Mouse (Mus musculus): Measurements from ENCODE around the gene Mgat5.

Mgat5 gene

DNA sequence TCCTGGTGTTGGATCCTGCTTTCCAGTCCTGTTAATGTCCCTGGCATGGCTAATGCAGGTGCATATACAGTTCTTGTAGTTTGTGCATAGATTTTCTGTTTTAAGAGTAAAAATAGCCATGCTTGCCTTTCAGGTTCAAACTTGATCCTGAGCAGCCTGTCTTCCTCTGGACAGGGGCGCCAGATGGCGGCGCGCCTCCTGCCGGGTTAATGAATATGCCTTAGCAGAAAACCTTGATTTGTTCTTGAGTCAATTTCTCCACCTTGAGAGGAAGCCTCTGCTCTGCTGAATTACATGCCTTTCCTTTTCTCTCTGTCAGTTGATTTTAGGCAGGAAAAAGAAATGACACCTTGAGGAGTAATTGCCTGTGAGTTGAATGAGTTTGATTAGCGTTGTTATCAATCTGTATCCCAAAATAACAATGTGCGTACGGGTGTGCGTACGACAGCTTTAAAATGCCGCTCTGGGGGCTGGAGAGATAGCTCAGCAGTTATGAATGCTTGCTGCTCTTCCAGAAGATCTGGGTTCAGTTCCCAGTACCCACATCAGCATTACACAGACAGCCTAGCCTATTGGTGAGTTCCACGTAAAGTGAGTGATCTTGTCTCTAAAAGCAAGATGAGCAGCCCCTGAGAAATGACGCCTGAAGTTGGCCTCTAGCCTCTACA lies 57.5 kb downstream of the Mgat5 start:
- no peak for DNase-seq

DNA sequence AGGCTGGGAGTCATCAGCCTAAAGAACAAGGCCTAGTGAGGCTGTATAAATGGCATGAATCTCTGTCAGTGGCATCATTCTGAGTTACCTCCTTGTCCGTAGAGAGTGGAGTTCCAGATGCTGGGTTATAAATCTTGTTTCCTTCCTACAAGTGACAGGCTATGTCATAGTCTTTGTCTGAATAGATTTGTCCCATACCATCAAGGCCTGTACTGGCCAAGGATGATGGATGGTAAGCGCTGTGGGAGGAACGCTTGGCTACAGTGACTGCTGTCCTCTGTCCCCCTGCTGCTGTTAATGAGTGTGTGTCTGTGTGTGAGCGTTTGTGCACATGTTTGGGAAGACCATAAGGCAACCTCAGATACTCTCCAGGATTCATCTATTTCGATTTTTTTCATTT lies 63.2 kb downstream of the Mgat5 start:
- no peak for DNase-seq

DNA sequence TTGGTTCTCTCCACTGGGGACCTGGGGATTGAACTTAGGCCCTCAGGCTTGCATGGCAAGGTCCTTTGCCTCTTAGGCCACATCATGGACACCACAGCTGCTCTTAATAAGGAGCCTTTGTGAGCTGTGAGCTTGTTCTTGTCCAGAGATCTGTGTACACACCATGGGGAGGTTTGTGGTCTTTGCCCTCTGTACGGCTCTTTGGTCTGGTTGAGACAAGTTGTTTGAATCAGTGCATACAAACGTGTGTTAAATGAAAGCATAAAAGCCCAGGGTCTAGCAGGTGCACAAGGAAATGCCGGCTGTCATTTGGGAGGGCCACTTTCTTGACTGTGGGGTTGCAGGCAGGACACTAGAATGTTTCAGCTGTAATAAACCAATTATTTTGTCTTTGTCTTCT lies 64.5 kb downstream of the Mgat5 start:
- no peak for DNase-seq

DNA sequence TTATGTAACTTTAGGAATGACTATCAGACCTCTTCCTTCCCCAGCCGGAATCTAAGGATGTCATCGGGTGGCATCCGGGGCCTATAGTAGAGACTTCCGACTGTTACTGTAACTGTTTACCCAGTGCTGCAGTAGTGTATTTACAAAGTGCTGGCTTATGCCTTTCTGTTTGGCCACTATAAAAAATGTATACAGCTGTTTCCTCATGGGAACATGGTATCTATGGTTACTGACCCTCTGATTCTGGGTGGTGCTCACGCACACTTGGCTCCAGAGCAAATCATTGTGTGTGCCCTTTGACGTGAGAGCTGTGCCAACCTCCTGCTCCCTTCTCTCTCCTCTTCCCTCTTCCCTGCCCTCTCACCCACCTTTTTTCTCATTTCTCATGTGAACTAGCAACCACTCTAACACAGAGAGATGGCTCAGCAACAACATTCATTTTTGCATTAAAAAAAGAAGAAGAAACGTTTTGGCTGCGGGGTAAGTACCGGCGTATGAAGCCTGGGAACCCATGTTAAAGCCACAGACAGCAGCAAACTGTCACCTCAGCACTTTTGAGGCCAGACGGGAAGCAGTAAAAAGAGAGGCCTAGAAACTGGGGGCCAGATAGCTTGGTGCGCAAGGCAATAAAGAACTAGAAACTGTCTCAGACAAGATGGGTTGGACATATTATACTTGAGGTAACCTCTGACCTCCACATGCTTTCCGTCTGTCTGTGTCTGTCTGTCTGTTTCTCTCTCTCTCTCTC lies 65.6 kb downstream of the Mgat5 start:
- no peak for DNase-seq

DNA sequence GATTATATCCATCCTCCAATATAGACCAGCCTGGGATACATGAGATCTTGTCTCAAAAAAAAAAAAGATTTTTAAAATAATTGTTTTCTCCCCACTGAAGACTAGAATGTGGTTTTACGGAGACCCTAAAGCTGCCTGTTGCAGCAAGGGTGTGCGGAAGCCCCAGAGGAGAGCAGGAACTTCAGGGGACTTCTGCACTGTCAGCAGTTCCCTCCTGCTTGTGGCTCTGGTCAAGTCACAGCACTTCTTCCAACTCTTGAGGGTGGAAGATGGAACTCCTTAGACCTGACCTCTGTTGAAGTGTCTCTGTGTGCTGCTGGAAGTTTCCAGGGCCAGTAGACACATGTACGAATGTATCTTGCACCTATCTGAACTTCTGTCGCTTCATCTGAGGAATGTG lies 66.3 kb downstream of the Mgat5 start:
- no peak for DNase-seq

DNA sequence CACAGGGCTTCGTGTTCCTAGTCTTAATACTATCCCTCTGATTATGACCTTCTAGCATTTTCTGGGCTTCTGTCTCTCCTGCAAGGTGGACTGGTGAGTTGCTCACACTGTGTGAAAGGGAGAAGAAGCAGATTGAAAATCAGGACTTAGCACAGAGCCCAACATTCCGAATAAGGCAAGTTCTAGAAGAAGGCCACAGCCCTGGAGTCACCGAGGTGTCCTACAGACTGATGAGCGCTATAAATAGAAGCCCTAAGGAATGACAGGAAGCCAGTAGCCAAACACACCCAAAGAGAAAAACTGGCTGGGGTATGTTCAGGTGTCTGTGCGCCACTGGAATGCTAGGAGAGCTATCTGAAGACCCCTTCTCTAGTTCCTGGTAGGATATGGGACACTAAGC lies 68.5 kb downstream of the Mgat5 start:
- no peak for DNase-seq

DNA sequence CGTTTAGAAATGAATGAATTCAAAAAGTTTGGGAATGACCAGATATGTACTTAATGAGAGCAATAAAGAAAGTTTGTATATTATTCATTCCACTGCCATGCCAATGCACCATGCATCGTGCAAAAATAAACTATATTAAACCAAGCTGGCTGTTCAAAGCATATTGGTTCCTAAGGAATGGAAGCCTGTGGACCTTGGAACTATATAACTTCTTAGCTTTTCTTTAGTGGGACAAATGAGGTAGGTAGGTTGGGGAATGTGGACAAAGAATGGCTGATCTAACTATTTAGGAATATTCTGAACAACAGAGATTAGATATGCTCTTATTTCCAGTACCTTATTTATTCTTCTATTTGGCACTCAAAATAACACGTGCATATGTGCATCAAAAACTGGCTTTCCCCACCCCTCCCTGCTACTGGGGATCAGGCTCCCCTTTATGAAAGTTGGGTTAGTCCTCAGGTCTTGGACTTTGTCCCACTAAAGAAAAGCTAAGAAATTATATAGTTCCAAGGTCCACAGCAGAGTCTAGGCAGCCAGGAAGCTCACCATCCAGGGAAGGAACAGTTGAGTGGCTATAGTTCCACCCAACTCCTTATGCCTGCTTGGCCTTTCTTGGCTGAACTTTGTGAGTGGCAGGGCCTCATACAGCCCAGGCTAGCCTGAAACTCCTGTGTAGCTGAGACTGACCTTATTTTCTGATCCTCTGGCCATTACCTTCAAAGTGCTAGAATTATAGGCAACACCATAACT lies 70.9 kb downstream of the Mgat5 start:
- DNase-seq, result no peak

DNA sequence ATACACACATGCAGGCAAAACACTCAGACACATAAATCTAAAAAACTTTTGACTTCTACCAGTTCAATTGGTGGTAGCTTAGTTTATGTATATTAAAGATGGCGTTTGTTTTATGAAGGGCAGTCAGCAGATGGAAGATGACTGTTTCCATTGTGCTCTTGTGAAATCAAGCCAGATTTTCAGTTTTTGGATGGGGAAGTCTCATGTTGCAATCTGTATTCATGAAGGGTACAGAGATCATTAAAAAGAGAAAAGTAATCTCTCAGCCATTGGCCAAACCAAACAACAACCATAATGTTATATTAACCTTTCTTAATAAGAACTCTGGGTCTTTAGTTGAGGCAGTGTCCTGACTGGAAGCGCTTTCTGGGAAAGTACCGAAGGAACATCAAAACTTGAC lies 73.3 kb downstream of the Mgat5 start:
- no peak for DNase-seq

DNA sequence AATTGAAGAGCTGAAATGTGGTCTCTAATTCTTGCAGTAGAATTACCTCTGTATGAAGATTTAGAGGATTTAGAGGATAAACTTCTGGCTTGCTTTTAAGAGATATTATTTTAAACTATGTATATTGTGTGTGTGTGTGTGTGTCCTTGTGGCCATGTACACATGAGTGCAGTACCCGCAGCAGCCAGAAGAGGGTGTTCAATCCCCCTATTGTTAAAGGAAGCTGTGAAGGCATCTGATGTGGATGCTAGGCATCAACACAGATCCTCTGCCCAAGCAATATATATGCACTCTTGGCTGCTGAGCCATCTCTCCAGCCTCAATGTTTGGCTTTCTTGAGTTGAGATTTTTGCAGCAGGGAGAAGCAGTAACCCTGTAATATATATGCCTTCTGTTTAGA lies 75.4 kb downstream of the Mgat5 start:
- no peak for DNase-seq

DNA sequence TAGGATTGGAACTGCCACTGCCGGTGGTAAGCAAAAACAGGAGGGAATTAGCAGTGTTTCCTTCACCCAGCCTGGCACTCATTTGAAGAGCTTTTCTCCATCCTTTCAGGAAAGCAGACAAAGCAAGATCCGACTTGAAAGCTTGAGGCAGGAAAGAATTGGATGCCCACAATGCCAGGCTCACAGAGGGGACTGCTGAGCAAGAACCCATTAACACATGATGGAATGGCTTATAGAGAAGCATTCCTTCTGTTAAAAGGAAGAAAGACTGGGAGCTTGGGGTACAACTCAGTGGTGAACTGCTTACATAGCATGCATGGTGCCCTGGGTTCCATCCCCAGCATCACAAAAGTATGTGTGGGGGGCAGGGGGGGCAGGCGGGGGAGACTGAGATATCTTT lies 80.2 kb downstream of the Mgat5 start:
- no peak for DNase-seq

DNA sequence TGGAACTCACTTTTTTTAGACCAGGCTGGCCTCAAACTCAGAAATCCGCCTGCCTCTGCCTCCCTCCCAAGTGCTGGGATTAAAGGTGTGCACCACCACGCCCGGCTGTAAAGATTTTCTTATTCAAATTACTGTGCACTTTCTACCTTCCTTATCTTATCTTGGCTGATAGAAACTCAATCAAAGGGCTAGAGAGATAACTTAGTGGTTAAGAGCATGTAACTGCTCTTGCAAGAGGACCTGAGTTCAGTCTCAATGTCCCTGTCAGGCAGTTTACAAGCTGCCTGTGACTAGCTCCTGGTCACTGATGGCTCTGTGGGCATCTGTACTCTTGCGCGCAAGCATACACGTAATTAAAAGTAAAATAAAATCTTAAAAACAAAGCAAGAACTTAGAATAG lies 82.7 kb downstream of the Mgat5 start:
- DNase-seq, result no peak

DNA sequence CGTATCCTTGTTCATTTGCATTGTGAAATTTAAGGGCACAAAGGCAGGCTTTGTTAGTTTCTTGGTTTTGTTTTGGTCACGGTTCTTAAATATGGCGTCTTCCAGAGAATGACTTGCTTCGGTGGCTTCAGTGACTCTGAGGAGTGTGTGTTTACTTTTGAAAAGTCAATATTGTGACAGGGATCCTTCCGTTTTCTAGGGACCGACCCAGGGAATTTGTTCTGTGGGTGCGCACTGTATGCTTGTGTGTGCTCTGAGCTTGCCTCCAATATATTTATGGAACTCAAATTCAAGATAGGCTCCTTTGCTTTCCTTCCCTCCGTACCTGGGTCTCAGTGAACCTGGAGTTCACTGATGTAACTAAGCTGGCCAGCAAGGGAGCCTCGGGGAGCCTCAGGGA lies 86.1 kb downstream of the Mgat5 start:
- DNase-seq, result no peak

DNA sequence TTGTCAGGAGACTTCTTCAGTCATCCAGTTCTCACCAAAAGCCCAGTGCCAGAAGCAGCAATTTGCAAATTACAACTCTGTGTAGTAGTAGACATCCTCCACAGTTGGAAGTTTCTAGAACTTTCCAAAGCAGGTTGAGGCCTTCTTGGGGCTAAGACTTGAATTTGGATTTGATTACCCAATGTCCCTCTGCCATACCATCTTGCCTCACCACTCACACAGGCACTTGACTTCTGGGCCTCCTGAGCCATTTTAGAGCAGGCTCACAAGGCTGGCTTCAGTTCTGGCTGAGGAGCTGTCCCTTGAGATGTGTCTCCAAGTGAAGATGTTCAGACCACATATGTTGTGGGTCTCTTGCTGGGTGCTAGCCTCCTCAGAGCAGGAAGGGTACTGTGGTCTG lies 86.9 kb downstream of the Mgat5 start:
- no peak for DNase-seq

DNA sequence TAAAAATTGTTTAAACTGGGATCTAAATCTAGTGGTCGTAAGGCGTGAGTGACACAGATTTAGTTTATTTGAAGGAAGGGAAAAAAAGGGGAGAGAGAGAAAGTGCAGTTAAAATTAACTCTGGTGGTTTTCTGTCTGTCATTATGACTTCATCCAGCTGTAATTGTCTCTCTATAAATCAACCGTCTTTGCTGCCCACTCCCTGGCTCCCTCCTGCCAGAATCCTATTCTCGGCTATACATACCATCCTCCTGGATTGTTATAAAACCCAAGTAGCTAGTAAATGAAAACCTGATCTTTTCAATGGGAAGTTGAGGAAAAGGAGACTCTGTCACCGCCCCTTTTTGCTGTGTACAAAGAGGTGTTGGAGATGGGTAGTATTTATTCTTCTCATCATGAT lies 88.5 kb downstream of the Mgat5 start:
- DNase-seq, result no peak

DNA sequence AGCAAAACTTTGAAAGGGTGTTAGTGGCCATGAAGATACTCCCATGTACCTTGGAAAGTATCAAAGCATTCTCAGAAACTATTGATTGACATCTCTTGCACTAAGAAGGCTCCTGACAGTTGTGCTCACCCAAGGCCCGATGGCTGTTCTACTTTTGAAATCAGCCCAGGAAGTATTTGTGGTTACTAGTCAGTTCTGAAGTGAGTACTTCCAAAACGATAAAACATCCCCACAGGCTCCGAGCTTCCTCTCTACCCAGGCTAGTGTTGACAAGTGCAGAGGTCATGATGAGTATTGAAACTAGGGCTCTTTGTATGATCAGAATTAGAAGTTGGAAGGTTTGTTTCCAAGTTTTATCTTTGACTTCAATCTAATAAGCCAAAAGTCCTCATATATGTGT lies 92.0 kb downstream of the Mgat5 start:
- no peak for DNase-seq

DNA sequence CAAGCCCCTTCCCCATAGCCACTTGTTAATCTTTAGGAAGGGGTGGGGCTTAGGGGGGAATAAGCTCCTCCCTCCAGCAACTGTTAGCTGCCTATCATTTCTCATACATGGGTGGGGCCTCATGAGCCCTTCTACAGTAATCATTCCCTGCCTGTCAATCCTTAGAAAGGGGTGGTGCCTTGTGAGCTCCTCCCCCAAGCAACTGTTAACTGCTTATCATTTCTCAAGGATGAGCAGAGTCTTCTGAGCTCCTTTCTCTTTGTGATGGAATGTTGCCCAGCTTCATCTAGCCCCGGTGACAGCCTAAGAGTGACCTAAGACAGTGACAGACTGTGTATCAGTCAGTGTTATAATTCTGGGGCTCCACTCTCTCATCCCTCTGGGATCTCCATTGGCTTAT lies 95.0 kb downstream of the Mgat5 start:
- DNase-seq, result no peak

DNA sequence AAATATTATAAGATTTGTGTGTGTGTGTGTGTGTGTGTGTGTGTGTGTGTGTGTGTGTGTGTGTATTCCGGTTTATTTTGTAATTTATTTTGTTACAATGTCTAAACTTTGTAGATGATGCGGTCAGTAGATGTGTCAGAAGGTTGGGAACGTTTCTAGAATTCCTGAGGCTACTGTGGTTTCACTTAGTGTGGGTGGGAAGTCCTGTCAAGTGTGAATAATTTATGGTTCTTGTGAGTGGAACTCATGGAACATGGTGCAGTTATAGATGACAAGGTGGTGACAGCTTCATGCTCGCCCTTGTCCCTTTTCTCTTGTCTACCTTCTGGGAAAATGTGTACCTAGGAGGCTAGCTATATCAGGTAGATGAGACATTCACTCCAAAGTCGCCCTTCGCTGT lies 96.2 kb downstream of the Mgat5 start:
- DNase-seq, result no peak

DNA sequence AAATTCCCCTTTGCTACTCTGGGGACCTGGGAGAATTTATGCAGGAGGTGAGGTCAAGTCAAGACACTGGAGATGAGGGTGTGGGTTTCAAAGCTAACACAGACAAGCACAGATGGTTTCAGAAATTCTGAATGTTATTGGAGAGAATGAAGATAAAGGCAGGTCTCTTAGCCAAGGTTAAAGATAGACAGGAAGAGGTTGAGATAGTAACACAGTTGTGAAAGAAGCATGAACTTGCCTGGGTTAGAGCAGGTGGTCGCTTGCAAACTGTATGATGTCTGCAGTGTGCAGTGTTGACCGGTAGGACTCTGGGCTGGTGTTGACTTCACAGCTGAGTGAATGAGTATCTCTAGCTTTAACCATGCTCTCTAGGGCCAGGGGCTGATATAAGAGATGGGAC lies 97.8 kb downstream of the Mgat5 start:
- DNase-seq, result no peak

DNA sequence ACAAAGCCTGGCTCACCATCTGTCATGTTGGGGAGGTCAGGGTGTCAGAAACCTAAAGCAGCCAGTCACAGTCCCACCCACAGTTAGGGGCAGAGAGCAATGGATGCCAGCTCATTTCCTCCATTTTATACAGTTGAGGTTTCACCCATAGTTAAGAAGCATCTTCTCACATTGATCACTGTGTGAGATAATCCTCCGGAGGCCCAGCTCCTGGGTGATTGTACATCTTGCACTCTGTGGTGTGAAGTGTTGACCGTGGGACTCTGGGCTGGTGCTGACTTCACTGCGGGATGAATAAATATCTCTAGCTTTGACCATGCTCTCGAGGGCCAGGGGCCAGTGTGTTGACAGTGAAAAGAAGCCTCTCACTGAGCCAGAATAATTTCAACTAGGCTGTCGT lies 99.0 kb downstream of the Mgat5 start:
- no peak for DNase-seq

DNA sequence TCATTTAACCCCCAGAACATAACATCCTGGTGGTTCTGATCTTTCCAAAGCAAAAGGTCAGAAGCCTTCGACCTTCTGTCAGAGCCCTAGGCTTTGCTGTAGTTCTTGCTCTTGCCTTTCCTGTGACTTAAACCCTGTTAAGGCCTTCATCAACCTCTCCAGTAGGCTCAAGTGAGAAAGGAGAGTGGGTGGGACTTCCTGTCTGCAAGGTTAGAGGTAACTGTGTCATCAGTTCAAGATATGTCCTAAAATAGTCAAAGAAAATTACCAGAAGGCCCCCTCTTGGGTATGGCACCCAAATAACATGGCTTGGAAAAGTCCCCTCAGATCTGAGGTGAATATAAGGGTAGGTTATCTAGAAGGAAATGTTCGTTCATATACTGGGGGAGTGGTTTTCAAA lies 99.5 kb downstream of the Mgat5 start:
- DNase-seq, result no peak

DNA sequence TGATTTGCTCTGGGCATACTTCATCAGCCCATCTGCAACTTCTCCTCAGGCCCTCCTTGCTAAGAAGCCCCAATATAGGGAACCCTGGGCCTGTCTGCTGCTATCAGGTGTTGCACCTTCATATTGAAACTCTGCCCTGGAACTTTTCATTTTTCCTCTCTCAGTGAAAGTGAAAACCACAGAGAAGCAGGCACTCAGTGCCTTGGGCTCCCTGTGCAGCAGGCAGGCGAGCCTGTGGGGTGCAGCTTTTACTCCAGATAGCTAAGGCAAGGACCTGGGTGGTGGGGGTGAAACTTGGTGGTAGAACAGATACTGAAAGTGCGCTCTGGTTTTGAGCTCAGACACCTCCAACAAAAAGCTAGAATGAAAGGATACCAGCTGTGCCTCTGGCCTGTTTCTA lies 100.8 kb downstream of the Mgat5 start:
- no peak for DNase-seq

DNA sequence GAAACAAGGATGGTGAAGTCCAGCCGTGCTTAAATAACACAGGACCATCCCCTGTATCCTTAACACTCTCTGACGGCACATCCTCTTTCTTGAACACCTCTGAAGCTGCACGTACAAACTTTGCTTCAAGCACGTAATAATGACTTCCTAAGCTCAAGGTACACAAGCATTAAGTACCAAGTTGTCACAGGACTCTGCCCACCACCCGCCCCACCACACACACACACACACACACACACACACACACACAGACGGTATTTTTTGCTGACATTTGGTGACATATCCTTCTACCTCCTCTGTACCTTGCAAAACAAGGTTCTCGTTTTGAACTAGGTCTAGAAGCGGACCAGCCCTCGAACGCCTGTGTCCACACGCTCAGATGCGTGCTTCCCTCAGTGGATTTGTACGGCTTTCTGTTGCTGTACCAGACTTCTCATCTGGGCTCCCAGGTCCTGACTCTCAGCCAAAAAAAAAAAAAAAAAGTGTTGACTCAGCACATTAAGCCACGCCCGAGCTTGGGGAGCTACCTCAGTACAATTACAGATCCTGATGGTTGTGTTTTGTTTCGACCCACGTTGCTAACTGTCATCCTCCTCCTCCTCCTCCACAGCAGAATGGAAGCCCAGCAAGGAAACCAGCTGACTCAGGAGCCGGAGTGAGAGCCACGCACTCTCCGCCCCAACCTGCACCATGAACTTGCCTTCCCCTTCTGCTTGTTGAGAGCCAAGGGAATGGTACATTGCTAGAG lies 101.4 kb downstream of the Mgat5 start:
- no peak for DNase-seq

DNA sequence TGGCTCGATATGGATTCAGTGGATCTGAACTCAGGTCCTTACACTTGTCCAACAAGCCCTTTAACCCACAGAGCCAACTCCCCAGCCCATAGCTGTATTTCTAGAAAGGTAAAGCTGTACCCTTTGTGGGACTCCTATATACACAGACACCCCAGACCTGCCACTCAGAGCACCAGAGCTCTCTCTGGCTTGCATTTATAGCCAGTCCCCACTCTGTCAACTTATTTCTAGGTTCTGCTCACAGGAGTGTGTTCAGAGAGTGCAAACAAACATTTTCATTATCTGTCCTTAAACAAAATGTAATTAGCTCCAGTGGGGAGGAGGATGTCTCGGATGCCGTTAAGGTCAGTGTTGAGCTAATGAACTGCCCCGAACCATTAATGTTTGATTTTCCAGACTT lies 102.5 kb downstream of the Mgat5 start:
- DNase-seq, result no peak

Data from lung, postnatal 14 days (tissue).